Mouse (Mus musculus) hindbrain, postnatal 0 days (tissue): ENCODE measurements around the gene Apool. TPM values are rescaled to one million over a fixed set of nuclear protein-coding genes. Genes with fewer than 3 reads are reported as not detected.
"Not testable (repeated sequence)": the region's sequence is repeated elsewhere in the genome, so short reads cannot be mapped to it uniquely, and the experiment has no call there.

Source experiments
- ATAC-seq: fragments of 200-750 bp; cut with Nextera tagmentation; 2 replicates; pipeline ENCODE4 v1.8.0; 2017; ENCODE audit warnings: mild to moderate bottlenecking, moderate TSS enrichment, moderate library complexity
- DNase-seq: peaks from one replicate; pipeline ENCODE4 v3.0.0-alpha.2; 2015; ENCODE audit warnings: low spot score
- H3K27ac ChIP-seq: fragments of 300-500 bp; sonication (generic); 2 replicates; pipeline ENCODE4 v1.5.1; 2014; ENCODE audit warnings: mild to moderate bottlenecking
- H3K27me3 ChIP-seq: fragments of 300-500 bp; sonication (generic); 2 replicates; pipeline ENCODE4 v1.6.1; 2014; ENCODE audit warnings: low read length, mixed read lengths; ENCODE audit not compliant: insufficient read depth
- H3K36me3 ChIP-seq: fragments of 300-500 bp; sonication (generic); 2 replicates; pipeline ENCODE4 v1.6.1; 2014; ENCODE audit warnings: low read length, mixed read lengths; ENCODE audit not compliant: insufficient read depth
- H3K4me1 ChIP-seq: fragments of 300-500 bp; sonication (generic); 2 replicates; pipeline ENCODE4 v1.6.1; 2014; ENCODE audit warnings: antibody characterized with exemption, low read length, mixed read lengths; ENCODE audit not compliant: insufficient read depth
- H3K4me2 ChIP-seq: fragments of 300-500 bp; sonication (generic); 2 replicates; pipeline ENCODE4 v1.6.1; 2014; ENCODE audit warnings: low read depth, mild to moderate bottlenecking, low read length, moderate library complexity, mixed read lengths
- H3K4me3 ChIP-seq: fragments of 300-500 bp; sonication (generic); 2 replicates; pipeline ENCODE4 v1.5.1; 2014; ENCODE audit warnings: low read length
- H3K9ac ChIP-seq: fragments of 300-500 bp; sonication (generic); replicated peaks from 2 replicates; pipeline ENCODE4 v1.6.1; 2014; ENCODE audit warnings: mild to moderate bottlenecking, low read length, moderate library complexity, mixed read lengths
- H3K9me3 ChIP-seq: fragments of 300-500 bp; sonication (generic); 2 replicates; pipeline ENCODE4 v1.6.1; 2016; ENCODE audit warnings: low read length, mixed read lengths
- CTCF ChIP-seq: IDR thresholded peaks from 2 replicates; pipeline ENCODE4 v1.5.1; 2016; ENCODE audit warnings: antibody characterized with exemption, control low read depth, low read depth
- WGBS: fragments of 180-500 bp; shearing (Covaris S2); extraction: QIAGEN DNeasy Blood & Tissue Kit; methylation state at CpG from one replicate; pipeline ENCODE4 v1.1.7; 2014; 5-methylcytosine and 5-hydroxymethylcytosine counted together
- polyA plus RNA-seq: library from polyadenylated mRNA; unstranded; fragments of >200 nt; fragmentation: Nextera tagmentation; extraction: Ambion mirVana; gene quantifications from 2 replicates; pipeline ENCODE4 v1.2.1, GENCODE M21; 2015
- total RNA-seq: library from RNA; depleted of rRNA; stranded (reverse); fragments of >200 nt; gene quantifications from 2 replicates; pipeline ENCODE4 v1.2.3, GENCODE M21; 2014; rRNA removed

Gene Apool
- total and polyA plus RNA-seq, 2 experiments from 2014 or later, result 4.3 to 16.2 TPM

DNA sequence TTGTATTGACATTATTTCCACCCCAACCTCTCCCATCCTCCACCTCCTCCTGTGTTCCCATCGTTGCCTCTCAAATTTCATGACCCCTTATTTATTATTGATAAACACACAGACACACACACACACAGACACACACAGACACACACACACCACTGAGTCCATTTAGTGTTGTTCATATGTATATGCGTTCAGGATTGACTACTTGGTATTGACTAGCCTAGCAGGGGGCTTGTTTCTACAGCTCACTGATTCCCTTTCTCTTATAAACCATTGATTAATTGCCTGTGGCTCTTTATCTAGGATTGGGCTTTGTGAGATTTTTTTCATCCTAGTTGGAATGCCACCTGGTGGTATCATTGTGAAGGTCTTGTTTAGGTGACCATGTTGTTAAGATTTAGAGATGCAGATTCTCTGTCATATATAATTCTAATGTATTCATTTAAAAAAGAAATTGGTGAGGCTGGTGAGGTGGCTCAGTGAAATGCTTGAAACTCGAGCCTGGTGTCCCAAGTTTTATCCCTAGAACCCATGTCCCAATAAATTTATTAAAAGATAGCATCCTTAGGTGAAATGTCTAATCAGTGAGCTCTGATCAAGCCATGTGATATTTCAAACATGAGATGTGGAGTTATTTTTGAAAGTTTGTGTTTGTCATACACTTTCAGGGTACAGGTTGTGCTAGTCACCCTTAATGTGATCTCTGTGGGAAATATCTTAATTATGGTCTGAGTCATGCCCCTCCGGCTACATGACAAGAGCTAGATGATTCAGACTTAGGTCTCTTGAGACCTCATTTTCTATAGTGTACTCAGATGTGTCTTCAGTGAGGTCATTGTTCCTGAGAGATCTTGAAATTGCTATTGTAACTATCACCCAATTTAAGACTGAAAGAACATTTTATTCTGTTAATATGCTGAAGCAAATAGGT, 36.6 kb downstream of the Apool start:
- 53% methylated on average over 4 of the region's 4 CpGs for WGBS
- no peaks in the 10 kb centered on the region for H3K9me3 ChIP-seq
- no peak overlapping the region for H3K27ac ChIP-seq
- no peak for ATAC-seq
- DNase-seq, result peak; percentile 33
- H3K9ac ChIP-seq, result no peak overlapping the region
- H3K4me2 ChIP-seq, result no peak overlapping the region
- no peaks in the 10 kb centered on the region for H3K36me3 ChIP-seq
- H3K4me3 ChIP-seq, result no peak overlapping the region
- H3K27me3 ChIP-seq, result no peaks in the 10 kb centered on the region
- H3K4me1 ChIP-seq, result no peaks in the 10 kb centered on the region
- TF ChIP-seq CTCF, result peak; percentile 25; the same call in 1 of the 2 replicates

DNA sequence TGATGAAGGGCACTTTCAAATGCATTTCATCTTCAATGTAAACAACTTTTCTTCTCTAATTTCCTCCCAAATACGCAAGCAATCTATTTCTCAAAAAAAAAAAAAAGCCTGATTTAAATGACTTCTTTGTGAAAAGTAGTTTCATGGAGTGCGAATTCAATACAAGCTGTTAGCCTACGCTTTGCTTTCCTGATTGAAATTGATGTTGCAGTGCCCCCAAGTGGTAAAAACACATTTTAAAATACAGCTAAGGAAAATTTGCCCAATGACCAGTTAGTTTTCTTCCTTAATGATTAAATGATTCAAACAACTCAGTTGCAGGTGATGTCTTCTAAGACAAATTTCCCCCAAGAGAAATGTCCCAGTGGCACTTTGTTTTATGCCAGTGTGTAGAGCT, 37.3 kb downstream of the Apool start:
- Histone ChIP-seq H3K27me3 (no peaks in the 10 kb centered on the region), H3K9ac (no peak overlapping the region), H3K9me3 (no peaks in the 10 kb centered on the region), H3K4me3 (no peak overlapping the region), H3K4me2 (no peak overlapping the region), H3K27ac (no peak overlapping the region), H3K36me3 (no peaks in the 10 kb centered on the region), H3K4me1 (no peaks in the 10 kb centered on the region)
- ATAC-seq (no peak), DNase-seq (peak; percentile 77)
- TF ChIP-seq CTCF, result peak; percentile 55
- 25% methylated on average over 3 of the region's 3 CpGs for WGBS

DNA sequence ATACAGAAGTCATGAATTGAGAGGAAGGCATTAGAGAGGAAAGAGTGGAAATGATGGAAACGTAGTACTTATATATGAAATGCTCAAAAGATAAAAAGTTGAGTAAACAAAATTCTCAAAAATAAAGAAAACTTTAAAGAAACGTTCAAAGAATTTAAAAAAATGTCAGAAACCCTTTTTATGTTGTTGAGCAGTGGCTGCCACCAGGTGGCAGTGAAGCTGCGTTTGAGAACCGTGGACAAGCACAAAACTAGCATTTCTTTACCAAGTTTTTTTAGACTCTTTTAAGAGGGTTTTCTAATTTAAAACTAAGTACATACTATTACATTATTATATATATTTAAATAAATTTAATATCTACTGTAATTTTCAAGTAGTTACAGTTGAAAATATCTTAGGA, 57.3 kb downstream of the Apool start:
- Histone ChIP-seq H3K9me3 (peaks cover 6% of the 10 kb centered on the region; the same call in 1 of the 2 replicates), H3K36me3 (no peaks in the 10 kb centered on the region), H3K4me1 (no peaks in the 10 kb centered on the region), H3K4me3 (no peak overlapping the region), H3K9ac (no peak overlapping the region), H3K27ac (no peak overlapping the region), H3K4me2 (no peak overlapping the region), H3K27me3 (no peaks in the 10 kb centered on the region)
- 49% methylated on average over 4 of the region's 4 CpGs for WGBS
- DNase-seq (peak; percentile 10), ATAC-seq (no peak)
- TF ChIP-seq CTCF, result peak; percentile 41

DNA sequence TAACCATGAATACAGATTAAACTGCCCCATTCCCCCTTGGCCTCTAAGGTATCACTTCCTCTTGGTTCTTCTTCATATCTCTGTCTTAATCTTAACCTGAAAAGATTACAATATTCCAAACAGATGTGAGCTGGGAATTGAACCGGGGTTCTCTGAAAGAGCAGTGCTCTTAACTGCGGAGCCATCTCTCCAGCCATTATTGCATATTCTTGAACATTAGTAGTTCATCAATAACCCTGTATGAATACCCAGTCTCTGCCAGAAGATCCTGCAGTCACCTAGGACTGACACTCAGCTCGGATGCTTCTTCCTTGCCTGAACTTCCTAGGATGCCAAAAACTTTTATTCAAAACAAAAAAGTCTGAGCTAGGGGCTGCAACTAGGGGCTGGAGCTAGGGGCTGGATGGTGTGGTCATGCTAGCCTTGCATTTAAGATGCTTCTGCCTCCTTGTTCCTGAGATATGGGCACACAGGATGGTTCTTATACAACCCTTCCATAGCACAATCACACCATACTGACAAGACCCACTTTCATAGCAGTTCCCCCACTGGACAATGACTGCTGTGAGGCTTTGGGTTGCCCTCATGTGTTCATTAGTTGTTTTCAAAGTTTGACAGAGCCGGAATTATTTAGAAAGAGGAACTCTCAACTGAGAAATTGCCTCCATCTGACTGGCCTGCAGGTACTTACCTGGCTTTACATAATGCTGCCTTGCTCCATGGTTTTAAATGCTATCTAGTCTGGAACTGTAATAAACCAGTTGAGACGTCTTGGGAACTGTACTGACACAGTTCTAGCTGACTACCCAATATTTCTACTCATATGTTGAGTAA, 59.7 kb downstream of the Apool start:
- peak; percentile 21 for DNase-seq
- H3K9ac ChIP-seq, result not testable (repeated sequence)
- 84% methylated on average over 5 of the region's 5 CpGs for WGBS

DNA sequence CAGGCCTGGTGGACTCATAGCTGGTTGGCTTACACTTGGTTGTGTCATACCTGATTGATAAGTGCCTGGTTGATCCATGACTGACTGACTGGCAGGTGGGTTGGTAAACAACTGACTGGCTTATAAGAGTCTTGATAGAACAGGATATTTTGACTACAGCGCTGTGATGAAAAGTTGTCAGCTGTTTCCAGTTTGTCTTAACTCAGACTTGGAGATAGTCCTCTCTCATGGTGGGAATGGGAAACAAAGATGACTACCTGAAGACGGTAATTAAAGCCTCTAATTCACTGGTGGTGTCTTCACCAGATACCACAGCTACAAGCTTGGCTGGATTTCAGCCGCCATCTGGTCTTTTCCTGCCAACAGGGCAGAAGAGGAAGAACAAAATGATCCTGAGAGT, 95.5 kb downstream of the Apool start, which contains the start of gene Satl1:
Gene Satl1, minus strand, starts transcription at position 101 of the 400 bp plus-strand sequence.
- no peak within 1 kb of the TSS for H3K4me2 ChIP-seq
- H3K4me3 ChIP-seq, result no peak within 1 kb of the TSS
- H3K4me1 ChIP-seq, result no peaks in the 10 kb centered on the region
- H3K9ac ChIP-seq, result no peak within 1 kb of the TSS
- 93% methylated on average over 3 of the region's 3 CpGs for WGBS
- H3K36me3 ChIP-seq, result no peaks in the 10 kb centered on the region
- no peaks in the 10 kb centered on the region for H3K9me3 ChIP-seq
- DNase-seq (no peak), ATAC-seq (no peak)
- no peak for TF ChIP-seq CTCF
- H3K27ac ChIP-seq, result no peak within 1 kb of the TSS
- H3K27me3 ChIP-seq, result no peaks in the 10 kb centered on the region

More for the DNA sequence above, 59.7 kb downstream of the Apool start:
- H3K27ac ChIP-seq, H3K9me3 ChIP-seq, H3K36me3 ChIP-seq, H3K4me2 ChIP-seq, H3K4me3 ChIP-seq, H3K27me3 ChIP-seq, H3K4me1 ChIP-seq: not testable (repeated sequence)
- ATAC-seq, result peak; percentile 99

DNA sequence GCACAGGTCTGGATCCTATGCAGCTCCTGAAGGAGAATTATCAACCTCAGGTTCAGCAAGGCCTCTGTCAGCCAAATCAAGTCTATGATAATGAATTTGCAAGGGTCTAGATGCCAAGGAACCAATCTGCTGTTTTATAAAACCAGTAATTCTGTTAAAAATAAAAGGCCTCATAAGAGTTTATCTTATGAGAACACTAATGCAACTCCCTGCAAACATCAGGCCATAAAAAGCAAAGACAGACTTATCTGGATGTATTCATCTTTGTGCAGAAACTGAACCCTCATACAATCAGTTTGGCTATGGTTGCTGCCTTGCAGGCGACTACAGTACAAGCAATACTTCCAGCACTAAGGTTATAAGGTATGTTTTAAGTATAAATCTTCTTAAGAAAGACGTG, 101.2 kb downstream of the Apool start:
- DNase-seq (no peak), ATAC-seq (no peak)
- Histone ChIP-seq H3K9ac (no peak overlapping the region), H3K27me3 (no peaks in the 10 kb centered on the region), H3K4me1 (no peaks in the 10 kb centered on the region), H3K4me2 (no peak overlapping the region), H3K4me3 (no peak overlapping the region), H3K36me3 (no peaks in the 10 kb centered on the region), H3K9me3 (no peaks in the 10 kb centered on the region), H3K27ac (no peak overlapping the region)
- no peak for TF ChIP-seq CTCF
- 76% methylated on average over 2 of the region's 2 CpGs for WGBS

Other genes with a start within 250 kb of the Apool start
- gene 4933403O08Rik, start 72.3 kb upstream of the Apool start, total RNA-seq, result 0.05 and 0.25 TPM in 2 replicates
- gene 4933403O08Rik, start 72.3 kb upstream of the Apool start, polyA plus RNA-seq, result 0.19 and 0.25 TPM in 2 replicates
- not detected in 2 replicates for gene Satl1, start 95.4 kb downstream of the Apool start, total RNA-seq
- not detected in 2 replicates for gene Satl1, start 95.4 kb downstream of the Apool start, polyA plus RNA-seq
- not detected in 2 replicates for gene 2010106E10Rik, start 183.9 kb downstream of the Apool start, total RNA-seq
- gene 2010106E10Rik, start 183.9 kb downstream of the Apool start, polyA plus RNA-seq, result 0.14 and 0.23 TPM in 2 replicates